Mouse (Mus musculus) myocyte (in vitro differentiated cells): ENCODE results near the gene Nr4a1. TPM values are rescaled to one million over a fixed set of nuclear protein-coding genes. Genes with fewer than 3 reads are reported as not detected.

ENCODE experiments used
- H3K27me3 ChIP-seq: one replicate; pipeline ENCODE4 v1.6.1; 2011; ENCODE audit not compliant: control insufficient read depth, insufficient read depth, insufficient read length
- H3K36me3 ChIP-seq: one replicate; pipeline ENCODE4 v1.6.1; 2011; ENCODE audit not compliant: control insufficient read depth, insufficient read depth
- H3K4me2 ChIP-seq: one replicate; pipeline ENCODE4 v1.6.1; 2011; ENCODE audit warnings: low read depth, control low read depth
- H3K4me3 ChIP-seq: one replicate; pipeline ENCODE4 v1.5.1; 2011; ENCODE audit warnings: mild to moderate bottlenecking, control low read depth, moderate library complexity
- H3K79me2 ChIP-seq: one replicate; pipeline ENCODE4 v1.6.1; 2011; ENCODE audit not compliant: control insufficient read depth, insufficient read depth
- H3ac ChIP-seq: one replicate; pipeline ENCODE4 v1.6.1; 2011; ENCODE audit not compliant: control insufficient read depth, insufficient read length
- CEBPB ChIP-seq: IDR thresholded peaks from 2 replicates; pipeline ENCODE4 v1.6.1; 2011; ENCODE audit warnings: mild to moderate bottlenecking, moderate library complexity; ENCODE audit not compliant: poor library complexity, insufficient read depth, severe bottlenecking
- E2F4 ChIP-seq: IDR thresholded peaks from one replicate; pipeline ENCODE4 v1.6.1; 2011; ENCODE audit warnings: mild to moderate bottlenecking, control low read depth, moderate library complexity; ENCODE audit not compliant: insufficient read depth
- MAX ChIP-seq: IDR thresholded peaks from one replicate; pipeline ENCODE4 v1.6.1; 2011; ENCODE audit warnings: low read depth, mild to moderate bottlenecking, control low read depth
- MYOD1 ChIP-seq, 3 experiments: IDR thresholded peaks; one replicate each; pipeline ENCODE4 v1.6.1; 2011; ENCODE audit warnings: control low read depth in 2 of 3, low read depth in 2 of 3, mild to moderate bottlenecking in 2 of 3, moderate library complexity in 1 of 3; ENCODE audit not compliant: insufficient read length in 2 of 3, control insufficient read depth in 1 of 3
- MYOG ChIP-seq, 3 experiments: IDR thresholded peaks; one replicate each; pipeline ENCODE4 v1.6.1; 2011; ENCODE audit warnings: control low read depth in 2 of 3, low read depth in 2 of 3, mild to moderate bottlenecking in 2 of 3; ENCODE audit not compliant: insufficient read length in 2 of 3, control insufficient read depth in 1 of 3, insufficient read depth in 1 of 3
- POLR2A ChIP-seq: IDR thresholded peaks from one replicate; pipeline ENCODE4 v1.6.1; 2011; ENCODE audit warnings: low read depth, mild to moderate bottlenecking, control low read depth, moderate library complexity; ENCODE audit not compliant: insufficient read length
- POLR2AphosphoS2 ChIP-seq: IDR thresholded peaks from one replicate; pipeline ENCODE4 v1.6.1; 2011; ENCODE audit warnings: low read depth, control low read depth; ENCODE audit not compliant: insufficient read length
- REST ChIP-seq: IDR thresholded peaks from one replicate; pipeline ENCODE4 v1.6.1; 2011; ENCODE audit warnings: mild to moderate bottlenecking, control low read depth, moderate library complexity; ENCODE audit not compliant: insufficient read depth, insufficient read length
- SRF ChIP-seq: IDR thresholded peaks from one replicate; pipeline ENCODE4 v1.6.1; 2011; ENCODE audit warnings: low read depth; ENCODE audit not compliant: control insufficient read depth, insufficient read length
- TCF12 ChIP-seq: IDR thresholded peaks from one replicate; pipeline ENCODE4 v1.6.1; 2011; ENCODE audit warnings: mild to moderate bottlenecking, control low read depth; ENCODE audit not compliant: poor library complexity, insufficient read depth, severe bottlenecking
- TCF3 ChIP-seq: IDR thresholded peaks from one replicate; pipeline ENCODE4 v1.6.1; 2011; ENCODE audit warnings: low read depth, control low read depth; ENCODE audit not compliant: insufficient read length
- USF1 ChIP-seq: IDR thresholded peaks from one replicate; pipeline ENCODE4 v1.6.1; 2011; ENCODE audit warnings: low read depth, mild to moderate bottlenecking, control low read depth, moderate library complexity
- polyA plus RNA-seq: library from polyadenylated mRNA; unstranded; fragments of >200 nt; fragmentation: generic; extraction: Trizol; gene quantifications from one replicate; pipeline ENCODE4 v1.2.1, GENCODE M21; 2012; ENCODE audit warnings: missing spikeins

The Nr4a1 gene
- polyA plus RNA-seq, 1 experiment = 15.3 TPM

GRCm38 (mm10) chr15:101258420-101258819 lies 4.4 kb downstream of the Nr4a1 start:
- H3ac ChIP-seq = no peak overlapping the region
- no peaks in the 10 kb centered on the region for H3K79me2 ChIP-seq
- no peaks in the 10 kb centered on the region for H3K27me3 ChIP-seq
- H3K4me2 ChIP-seq = no peak overlapping the region
- TF ChIP-seq TCF3 (no peak), SRF (no peak), POLR2AphosphoS2 (no peak), MYOD1 (IDR thresholded peaks at IDR 0.05; ENCODE audit: control insufficient read depth in 1 of 3, insufficient read length in 2 of 3, low read depth in 2 of 3) (peak in 1 of 3 experiments; percentile 62), E2F4 (no peak), MAX (no peak), POLR2A (no peak), MYOG (IDR thresholded peaks at IDR 0.05; ENCODE audit: control insufficient read depth in 1 of 3, insufficient read depth in 1 of 3, insufficient read length in 2 of 3, low read depth in 2 of 3) (peak in 1 of 3 experiments; percentile 73), CEBPB (no peak), USF1 (no peak)
- H3K36me3 ChIP-seq = no peaks in the 10 kb centered on the region
- no peak overlapping the region for H3K4me3 ChIP-seq

GRCm38 (mm10) chr15:101259922-101260321 lies 5.9 kb downstream of the Nr4a1 start:
- Histone ChIP-seq H3ac (no peak overlapping the region), H3K4me3 (no peak overlapping the region), H3K27me3 (no peaks in the 10 kb centered on the region), H3K4me2 (no peak overlapping the region), H3K79me2 (no peaks in the 10 kb centered on the region), H3K36me3 (no peaks in the 10 kb centered on the region)
- TF ChIP-seq POLR2AphosphoS2 = peak; percentile 7
- no peak for TF ChIP-seq REST

- Histone ChIP-seq H3K27me3 (no peaks in the 10 kb centered on the region), H3K79me2 (no peaks in the 10 kb centered on the region), H3ac (no peak overlapping the region), H3K4me3 (peak overlapping the region; percentile 16), H3K4me2 (peak overlapping the region; percentile 41), H3K36me3 (no peaks in the 10 kb centered on the region)
- TF ChIP-seq POLR2AphosphoS2 (peak; percentile 22), TCF3 (no peak), SRF (no peak), MAX (no peak), TCF12 (peak; percentile 27), REST (no peak), POLR2A (peak; percentile 54), USF1 (peak; percentile 10), MYOD1 (IDR thresholded peaks at IDR 0.05; ENCODE audit: control insufficient read depth in 1 of 3, insufficient read length in 2 of 3, low read depth in 2 of 3) (peak; percentile 32 to 81 (median 77)), E2F4 (no peak), CEBPB (no peak), MYOG (IDR thresholded peaks at IDR 0.05; ENCODE audit: control insufficient read depth in 1 of 3, insufficient read depth in 1 of 3, insufficient read length in 2 of 3, low read depth in 2 of 3) (peak; percentile 30 to 84 (median 53))
These were observed 6.3 kb downstream of the Nr4a1 start for GRCm38 (mm10) chr15:101260387-101260786.

DNA sequence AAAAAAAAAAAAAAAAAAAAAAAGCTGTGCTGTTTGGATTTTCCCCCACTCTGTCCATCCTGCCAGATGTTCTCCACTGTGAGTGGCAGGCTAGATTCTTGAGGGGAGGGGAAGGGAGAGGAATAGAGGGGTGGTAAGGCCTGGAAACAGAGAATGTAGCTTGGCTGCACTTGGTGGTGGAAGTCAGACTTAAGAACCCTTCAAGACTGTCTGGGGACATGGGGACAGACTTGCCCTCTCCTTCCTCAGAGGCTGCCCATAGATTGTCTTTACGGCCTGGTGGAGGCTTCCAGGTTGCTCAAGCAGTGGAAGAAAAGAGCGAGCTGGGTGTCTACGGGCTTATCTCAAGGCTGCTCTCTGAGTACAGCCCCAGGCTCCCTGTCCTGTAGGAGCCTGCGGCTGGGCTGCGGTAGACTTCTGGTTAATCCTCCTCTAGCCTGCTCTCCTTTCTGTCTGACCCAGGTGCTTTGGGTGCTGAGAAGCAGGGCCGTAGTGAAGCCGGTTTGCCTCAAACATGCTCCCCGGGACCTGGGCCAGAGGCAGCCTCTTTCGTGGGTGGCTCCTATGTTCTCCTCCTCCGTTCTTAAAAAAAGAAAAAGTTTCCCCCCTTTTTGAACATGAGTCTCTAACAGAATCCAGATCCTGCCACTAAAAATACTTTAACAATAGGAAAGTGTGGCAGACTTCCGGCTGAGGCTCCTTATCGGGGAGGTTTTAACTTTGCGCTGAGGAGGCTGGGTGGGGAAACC lies 7.0 kb downstream of the Nr4a1 start:
- peak overlapping the region; percentile 41 for H3K4me2 ChIP-seq

DNA sequence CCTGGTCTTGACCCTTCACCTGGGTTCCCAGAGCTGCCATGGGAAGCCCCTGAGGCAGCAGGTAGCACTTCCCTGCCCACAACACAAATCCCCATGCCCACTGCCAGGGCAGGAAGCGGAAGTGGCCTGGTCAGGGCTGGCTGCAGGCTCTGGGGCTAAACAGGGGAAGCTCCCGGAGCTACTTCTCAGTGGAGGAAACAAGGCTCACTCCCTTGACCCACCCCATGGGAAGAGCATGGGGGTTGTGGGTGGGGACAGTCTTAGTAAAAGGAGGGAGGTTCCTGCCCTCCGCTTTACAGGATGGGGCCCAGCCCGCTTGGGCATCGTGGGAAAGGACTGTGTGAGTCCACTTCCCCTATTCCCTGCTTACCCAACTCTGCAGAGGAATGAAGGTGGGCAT lies 8.4 kb downstream of the Nr4a1 start:
- no peaks in the 10 kb centered on the region for H3K36me3 ChIP-seq

More for the DNA sequence above, 7.0 kb downstream of the Nr4a1 start:
- no peaks in the 10 kb centered on the region for H3K27me3 ChIP-seq
- no peaks in the 10 kb centered on the region for H3K36me3 ChIP-seq
- H3ac ChIP-seq = no peak overlapping the region
- no peak for TF ChIP-seq MYOD1 (IDR thresholded peaks at IDR 0.05; ENCODE audit: control insufficient read depth in 1 of 3, insufficient read length in 2 of 3, low read depth in 2 of 3)
- TF ChIP-seq CEBPB = no peak
- no peak for TF ChIP-seq E2F4
- no peak for TF ChIP-seq MAX
- no peak for TF ChIP-seq USF1
- no peak for TF ChIP-seq REST
- TF ChIP-seq POLR2AphosphoS2 = no peak
- no peak for TF ChIP-seq SRF
- no peak for TF ChIP-seq TCF3
- TF ChIP-seq MYOG (IDR thresholded peaks at IDR 0.05; ENCODE audit: control insufficient read depth in 1 of 3, insufficient read depth in 1 of 3, insufficient read length in 2 of 3, low read depth in 2 of 3) = no peak
- no peak for TF ChIP-seq POLR2A
- TF ChIP-seq TCF12 = no peak
- H3K79me2 ChIP-seq = no peaks in the 10 kb centered on the region
- H3K4me3 ChIP-seq = peak overlapping the region; percentile 16

More for the DNA sequence above, 8.4 kb downstream of the Nr4a1 start:
- Histone ChIP-seq H3K27me3 (no peaks in the 10 kb centered on the region), H3K4me3 (peak overlapping the region; percentile 16), H3K4me2 (peak overlapping the region; percentile 41), H3ac (no peak overlapping the region), H3K79me2 (peaks cover 3% of the 10 kb centered on the region)
- no peak for TF ChIP-seq SRF
- TF ChIP-seq MAX = no peak
- TF ChIP-seq MYOG (IDR thresholded peaks at IDR 0.05; ENCODE audit: control insufficient read depth in 1 of 3, insufficient read depth in 1 of 3, insufficient read length in 2 of 3, low read depth in 2 of 3) = peak in 1 of 3 experiments; percentile 7
- TF ChIP-seq USF1 = no peak
